Comparison of ENCODE assay signal across 28 mouse cellular contexts in the genomic region with DNA sequence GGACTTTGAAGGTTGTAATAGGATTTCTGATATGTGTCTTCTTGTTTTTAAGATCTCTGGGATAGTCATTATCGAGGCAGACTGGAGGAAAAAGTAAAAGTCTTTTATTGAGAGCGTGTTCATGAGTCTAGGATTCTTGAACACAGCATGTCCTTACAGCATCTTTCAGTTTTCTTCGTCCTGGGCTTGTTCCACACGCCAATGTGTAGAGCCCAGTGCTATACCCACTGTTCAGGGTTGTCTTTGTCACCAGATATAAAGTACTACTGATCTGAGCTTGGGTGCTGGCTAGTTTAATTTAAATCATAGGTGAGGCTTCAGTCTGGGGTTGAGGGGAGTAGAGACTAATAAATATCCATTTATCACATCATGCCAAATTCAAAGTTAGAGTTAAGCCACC.
DNase-seq lines count a peak whose midpoint lies in the region; ATAC-seq lines count a peak whose summit lies in the region.
"Had no signal": no experiment of that assay in that cellular context is flagged by ENCODE, and none has a peak within 500 bp of the region (broad histone marks: within the 10 kb centered on the region; RNA-seq: fewer than 3 reads in every experiment).

No protein-coding gene starts in this region.

- H3K36me3 ChIP-seq in forebrain, embryonic 10.5 days (replicated peaks), result no peaks in the 10 kb centered on the region
- no peaks in the 10 kb centered on the region for H3K36me3 ChIP-seq in forebrain, embryonic 14.5 days (ENCODE audit: control insufficient read depth, insufficient read depth, low read length)
- peaks cover 10% of the 10 kb centered on the region for H3K36me3 ChIP-seq in midbrain, embryonic 10.5 days
- H3K36me3 ChIP-seq in midbrain, embryonic 16.5 days (ENCODE audit: control insufficient read depth, insufficient read depth, low read length), result no peaks in the 10 kb centered on the region
- H3K36me3 ChIP-seq in midbrain, embryonic 14.5 days (ENCODE audit: control insufficient read depth, insufficient read depth, low read length), result no peaks in the 10 kb centered on the region
- H3K36me3 ChIP-seq: embryonic facial prominence, embryonic 10.5 days; embryonic facial prominence, embryonic 13.5 days; forebrain, embryonic 15.5 days; heart, embryonic 10.5 days; heart, embryonic 13.5 days had no signal

- H3K4me3 ChIP-seq in forebrain, embryonic 10.5 days, result peak overlapping the region; percentile 29; the same call in 1 of the 2 replicates
- H3K4me3 ChIP-seq in forebrain, embryonic 14.5 days (ENCODE audit: low read depth, low read length), result no peak overlapping the region
- H3K4me3 ChIP-seq in midbrain, embryonic 10.5 days, result peak overlapping the region; percentile 39
- no peak overlapping the region for H3K4me3 ChIP-seq in midbrain, embryonic 16.5 days (ENCODE audit: low read depth, low read length)
- no peak overlapping the region for H3K4me3 ChIP-seq in midbrain, embryonic 14.5 days (replicated peaks; ENCODE audit: low read depth, low read length)
- H3K4me3 ChIP-seq: embryonic facial prominence, embryonic 10.5 days; embryonic facial prominence, embryonic 13.5 days; erythroblast, embryonic 14.5 days; forebrain, embryonic 15.5 days; heart, adult 2 months; heart, embryonic 10.5 days; heart, embryonic 13.5 days had no signal

- H3K9me3 ChIP-seq in forebrain, embryonic 10.5 days, result peaks cover 8% of the 10 kb centered on the region; the same call in 1 of the 2 replicates
- H3K9me3 ChIP-seq in forebrain, embryonic 14.5 days (replicated peaks; ENCODE audit: control insufficient read depth, low read length), result no peaks in the 10 kb centered on the region
- peaks cover 5% of the 10 kb centered on the region; the same call in 1 of the 2 replicates for H3K9me3 ChIP-seq in midbrain, embryonic 10.5 days (replicated peaks)
- H3K9me3 ChIP-seq in midbrain, embryonic 16.5 days (replicated peaks; ENCODE audit: control insufficient read depth, low read length, poor library complexity, severe bottlenecking), result no peaks in the 10 kb centered on the region
- no peaks in the 10 kb centered on the region for H3K9me3 ChIP-seq in midbrain, embryonic 14.5 days (ENCODE audit: control insufficient read depth, low read length)
- H3K9me3 ChIP-seq: embryonic facial prominence, embryonic 10.5 days; embryonic facial prominence, embryonic 13.5 days; forebrain, embryonic 15.5 days; heart, embryonic 10.5 days; heart, embryonic 13.5 days had no signal

- ATAC-seq in forebrain, embryonic 14.5 days, result no peak
- no peak for ATAC-seq in midbrain, embryonic 16.5 days
- no peak for ATAC-seq in midbrain, embryonic 14.5 days (ENCODE audit: low FRiP score, low TSS enrichment)
- ATAC-seq: activated CD4-positive, CD25-positive, alpha-beta regulatory T cell, adult 4 months; forebrain, embryonic 15.5 days; hindbrain, postnatal 0 days; inflammation-experienced regulatory T-cells, adult 6 months had no signal

- peak overlapping the region; percentile 82 for H3K27ac ChIP-seq in forebrain, embryonic 10.5 days
- H3K27ac ChIP-seq in forebrain, embryonic 14.5 days (ENCODE audit: low read depth, low read length), result no peak overlapping the region
- H3K27ac ChIP-seq in midbrain, embryonic 10.5 days (replicated peaks), result peak overlapping the region; percentile 90
- no peak overlapping the region for H3K27ac ChIP-seq in midbrain, embryonic 16.5 days (ENCODE audit: low read length)
- peak overlapping the region; percentile 72 for H3K27ac ChIP-seq in midbrain, embryonic 14.5 days (replicated peaks; ENCODE audit: low read depth, low read length)
- H3K27ac ChIP-seq: embryonic facial prominence, embryonic 10.5 days; embryonic facial prominence, embryonic 13.5 days; forebrain, embryonic 15.5 days; heart, adult 2 months; heart, embryonic 10.5 days; heart, embryonic 13.5 days; hindbrain, embryonic 14.5 days; hindbrain, postnatal 0 days had no signal

- no peak overlapping the region for H3K9ac ChIP-seq in forebrain, embryonic 14.5 days (ENCODE audit: low read length)
- H3K9ac ChIP-seq in midbrain, embryonic 16.5 days (ENCODE audit: low read depth, low read length), result no peak overlapping the region
- no peak overlapping the region for H3K9ac ChIP-seq in midbrain, embryonic 14.5 days (replicated peaks; ENCODE audit: low read length)
- H3K9ac ChIP-seq: embryonic facial prominence, embryonic 13.5 days; forebrain, embryonic 15.5 days; heart, embryonic 13.5 days; hindbrain, embryonic 14.5 days had no signal

- DNase-seq in forebrain, embryonic 10.5 days (ENCODE audit: extremely low spot score, low spot score), result no peak
- no peak for DNase-seq in forebrain, embryonic 14.5 days (ENCODE audit: low spot score)
- no peak for DNase-seq in midbrain, embryonic 10.5 days (ENCODE audit: low spot score)
- peak; percentile 33 for DNase-seq in midbrain, embryonic 14.5 days
- no peak for DNase-seq in kidney, postnatal 36 days
- DNase-seq: adrenal gland, adult 8-10 months; adrenal gland, postnatal 25 days; cerebellum, adult 11-12 months; cerebellum, adult 8-10 months; cerebellum, postnatal 10 days; cerebellum, postnatal 36 days; embryo, embryonic 11 days; gastrocnemius, postnatal 10 days; gastrocnemius, postnatal 36 days; heart, adult 2 months; heart, postnatal 14 days; heart, postnatal 4 days had no signal

- H3K27me3 ChIP-seq in forebrain, embryonic 10.5 days (ENCODE audit: poor library complexity, severe bottlenecking), result peaks cover 39% of the 10 kb centered on the region
- peaks cover 27% of the 10 kb centered on the region for H3K27me3 ChIP-seq in forebrain, embryonic 14.5 days (replicated peaks; ENCODE audit: control insufficient read depth, insufficient read depth, low read length)
- H3K27me3 ChIP-seq in midbrain, embryonic 10.5 days (ENCODE audit: low read depth, poor library complexity, severe bottlenecking), result no peaks in the 10 kb centered on the region
- no peaks in the 10 kb centered on the region for H3K27me3 ChIP-seq in midbrain, embryonic 16.5 days (ENCODE audit: control insufficient read depth, insufficient read depth, low read depth, low read length)
- 0 out of 2 replicates have a peak, but pooled peaks cover 3% of the 10 kb centered on the region for H3K27me3 ChIP-seq in midbrain, embryonic 14.5 days (ENCODE audit: control insufficient read depth, insufficient read depth, low read length)
- H3K27me3 ChIP-seq: embryonic facial prominence, embryonic 13.5 days; heart, embryonic 13.5 days had no signal

- WGBS in forebrain, embryonic 10.5 days, result 52% methylated on average over 4 of the region's 4 CpGs
- 46% methylated on average over 4 of the region's 4 CpGs for WGBS in forebrain, embryonic 14.5 days
- 41% methylated on average over 4 of the region's 4 CpGs for WGBS in midbrain, embryonic 10.5 days
- 36% methylated on average over 4 of the region's 4 CpGs for WGBS in midbrain, embryonic 16.5 days
- 36% methylated on average over 4 of the region's 4 CpGs for WGBS in midbrain, embryonic 14.5 days

- H3K4me2 ChIP-seq in forebrain, embryonic 14.5 days (ENCODE audit: low read length), result no peak overlapping the region
- no peak overlapping the region for H3K4me2 ChIP-seq in midbrain, embryonic 16.5 days (ENCODE audit: low read length)
- peak overlapping the region; percentile 46 for H3K4me2 ChIP-seq in midbrain, embryonic 14.5 days (ENCODE audit: low read length)
- H3K4me2 ChIP-seq: embryonic facial prominence, embryonic 13.5 days; forebrain, embryonic 15.5 days; heart, embryonic 13.5 days; hindbrain, embryonic 14.5 days had no signal

- peaks cover 74% of the 10 kb centered on the region for H3K4me1 ChIP-seq in forebrain, embryonic 10.5 days
- peaks cover 4% of the 10 kb centered on the region for H3K4me1 ChIP-seq in forebrain, embryonic 14.5 days (ENCODE audit: control insufficient read depth, insufficient read depth, low read length)
- H3K4me1 ChIP-seq in midbrain, embryonic 10.5 days, result peaks cover 81% of the 10 kb centered on the region
- peaks cover 4% of the 10 kb centered on the region; the same call in 1 of the 2 replicates for H3K4me1 ChIP-seq in midbrain, embryonic 16.5 days (ENCODE audit: control insufficient read depth, insufficient read depth, low read length)
- peaks cover 48% of the 10 kb centered on the region for H3K4me1 ChIP-seq in midbrain, embryonic 14.5 days (ENCODE audit: control insufficient read depth, insufficient read depth, low read length)
- H3K4me1 ChIP-seq: heart, embryonic 10.5 days; heart, embryonic 13.5 days had no signal

Comparison
In these comparisons a context has a peak if more than half of its experiments do, and no peak if none do; other contexts are left out.
1. H3K27ac ChIP-seq: peak in forebrain, embryonic 10.5 days (single experiment), midbrain, embryonic 10.5 days (single experiment) and midbrain, embryonic 14.5 days (single experiment); none in forebrain, embryonic 14.5 days (single experiment) and midbrain, embryonic 16.5 days (single experiment).
2. H3K4me3 ChIP-seq: peak in forebrain, embryonic 10.5 days (single experiment) and midbrain, embryonic 10.5 days (single experiment); none in forebrain, embryonic 14.5 days (single experiment), midbrain, embryonic 16.5 days (single experiment) and midbrain, embryonic 14.5 days (single experiment).